Mouse (Mus musculus): ENCODE results near the gene Mtfr2. TPM values are rescaled to one million over a fixed set of nuclear protein-coding genes. Genes with fewer than 3 reads are reported as not detected.

Gene Mtfr2
- 0.22 and 0.39 TPM in 2 replicates for polyA plus RNA-seq (2012; rRNA removed)

GRCm38 (mm10) chr10:20347285-20348214 lies at the start of gene Mtfr2:
Mtfr2 (plus strand) TSS chr10:20347770.

GRCm38 (mm10) chr10:20311918-20312735 lies 35.4 kb upstream of the Mtfr2 start, which contains the start of gene Bclaf1:
Bclaf1 (plus strand) TSS chr10:20312469.

Other genes starting within 250 kb of the Mtfr2 start
- 7.4 and 7.6 TPM in 2 replicates for gene Map7, start 199.3 kb upstream of the Mtfr2 start, polyA plus RNA-seq (2012; rRNA removed)
- 0.62 and 1.7 TPM in 2 replicates for gene Bclaf1, start 35.3 kb upstream of the Mtfr2 start, polyA plus RNA-seq (2012; rRNA removed)